Mouse (Mus musculus) C2C12 (cell line): ENCODE data around the gene Hipk2.

Source experiments
- CTCF ChIP-seq: IDR thresholded peaks from one replicate; pipeline ENCODE4 v1.5.1; 2011; ENCODE audit not compliant: control insufficient read depth, insufficient read depth, insufficient read length
- MAX ChIP-seq: IDR thresholded peaks from one replicate; pipeline ENCODE4 v1.6.1; 2011; ENCODE audit warnings: mild to moderate bottlenecking, control low read depth

DNA sequence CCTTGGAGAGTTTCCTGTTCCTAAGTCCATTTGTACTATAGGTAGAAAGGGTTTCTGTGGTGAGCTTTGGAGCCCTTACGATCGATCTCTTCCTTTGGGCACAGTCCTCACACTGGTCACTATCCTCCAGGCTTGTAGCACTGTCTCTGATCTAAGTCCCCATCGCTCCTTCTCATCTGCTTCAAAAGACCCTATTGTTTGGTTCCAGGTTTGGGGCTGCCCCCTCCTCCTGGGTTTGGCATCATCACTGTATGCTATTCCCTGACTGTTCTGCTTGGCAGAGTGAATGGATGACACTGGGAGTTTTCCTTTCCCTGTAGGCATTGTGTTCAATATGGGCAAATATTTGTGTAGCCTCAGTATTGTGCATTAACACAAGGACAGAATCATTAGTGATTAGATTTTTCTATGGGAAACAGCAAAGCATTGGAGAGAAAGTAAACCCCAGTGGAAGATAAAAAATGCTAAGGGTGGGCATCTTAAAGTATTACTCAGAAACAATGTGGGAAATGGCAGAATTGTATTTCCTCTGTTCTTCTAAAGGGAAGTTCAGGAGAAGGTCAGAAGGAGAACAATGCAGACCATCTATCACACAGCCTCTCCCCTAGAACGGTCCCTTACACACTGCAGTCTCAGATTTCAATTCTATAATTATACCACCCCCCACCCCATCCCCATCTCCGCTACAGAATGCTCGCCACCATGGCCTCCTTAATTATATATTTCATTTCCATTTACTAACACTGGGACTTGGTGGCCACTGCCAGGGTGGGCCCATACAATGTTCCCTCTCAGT lies 114.9 kb downstream of the Hipk2 start:
- TF ChIP-seq CTCF (no peak), MAX (no peak)
